Mouse (Mus musculus) G1E (cell line): ENCODE data around the gene Eif4b. TPM values are rescaled to one million over a fixed set of nuclear protein-coding genes. Genes with fewer than 3 reads are reported as not detected.

Source experiments
- ATAC-seq: 2 replicates; pipeline ENCODE4 v1.8.0; 2016; ENCODE audit warnings: mild to moderate bottlenecking; ENCODE audit not compliant: insufficient number of reproducible peaks, poor library complexity, low FRiP score, severe bottlenecking; ENCODE audit errors: extremely low read depth
- DNase-seq: peaks from one replicate; pipeline ENCODE4 v3.0.0; 2012; ENCODE audit warnings: low spot score
- H3K27me3 ChIP-seq: 2 replicates; pipeline ENCODE4 v1.6.1; 2012; ENCODE audit warnings: mild to moderate bottlenecking, low read length, inconsistent platforms; ENCODE audit not compliant: insufficient read depth
- H3K36me3 ChIP-seq: replicated peaks from 2 replicates; pipeline ENCODE3; 2012; ENCODE audit warnings: mild to moderate bottlenecking, inconsistent platforms
- H3K4me1 ChIP-seq: 2 replicates; pipeline ENCODE4 v1.6.1; 2012; ENCODE audit warnings: low read depth, low read length, inconsistent platforms, mixed read lengths; ENCODE audit not compliant: insufficient read depth
- H3K4me3 ChIP-seq: 2 replicates; pipeline ENCODE4 v1.5.1; 2012; ENCODE audit warnings: low read depth, mild to moderate bottlenecking, inconsistent platforms, low read length, moderate library complexity, mixed read lengths
- H3K9me3 ChIP-seq: replicated peaks from 2 replicates; pipeline ENCODE4 v1.6.1; 2012; ENCODE audit warnings: inconsistent platforms
- CTCF ChIP-seq: IDR thresholded peaks from 2 replicates; pipeline ENCODE4 v1.5.1; 2012; ENCODE audit warnings: low read depth, low read length, inconsistent platforms, mixed read lengths
- GATA1 ChIP-seq: IDR thresholded peaks from 2 replicates; pipeline ENCODE4 v1.6.1; 2012; ENCODE audit warnings: borderline replicate concordance, low read length, inconsistent platforms, mixed read lengths
- GATA2 ChIP-seq: IDR thresholded peaks from 2 replicates; pipeline ENCODE4 v1.6.1; 2012; ENCODE audit warnings: low read depth, low read length, inconsistent platforms, borderline replicate concordance
- POLR2AphosphoS5 ChIP-seq: IDR thresholded peaks from 2 replicates; pipeline ENCODE4 v1.6.1; 2012; ENCODE audit warnings: low read depth, low read length, inconsistent platforms; ENCODE audit not compliant: insufficient replicate concordance
- TAL1 ChIP-seq: conservative IDR thresholded peaks from 2 replicates; pipeline ENCODE4 v1.6.1; 2012; ENCODE audit warnings: low read depth, low read length, inconsistent platforms, mixed read lengths
- polyA plus RNA-seq: library from polyadenylated mRNA; stranded (reverse); fragments of >175 nt; gene quantifications from 2 replicates; pipeline ENCODE4 v1.2.3, GENCODE M21; 2012
- total RNA-seq, 2 experiments: library from RNA; stranded (forward) in 1 of 2; stranded (reverse) in 1 of 2; fragments of 200-1000 nt in 1 of 2; fragments of >200 nt in 1 of 2; fragmentation: Nextera tagmentation in 1 of 2; gene quantifications; 2 replicates each; pipeline ENCODE4 v1.2.3; 2014 to 2017

Gene Eif4b
- total and polyA plus RNA-seq, 3 experiments: 223 to 439 (median 435) TPM

DNA sequence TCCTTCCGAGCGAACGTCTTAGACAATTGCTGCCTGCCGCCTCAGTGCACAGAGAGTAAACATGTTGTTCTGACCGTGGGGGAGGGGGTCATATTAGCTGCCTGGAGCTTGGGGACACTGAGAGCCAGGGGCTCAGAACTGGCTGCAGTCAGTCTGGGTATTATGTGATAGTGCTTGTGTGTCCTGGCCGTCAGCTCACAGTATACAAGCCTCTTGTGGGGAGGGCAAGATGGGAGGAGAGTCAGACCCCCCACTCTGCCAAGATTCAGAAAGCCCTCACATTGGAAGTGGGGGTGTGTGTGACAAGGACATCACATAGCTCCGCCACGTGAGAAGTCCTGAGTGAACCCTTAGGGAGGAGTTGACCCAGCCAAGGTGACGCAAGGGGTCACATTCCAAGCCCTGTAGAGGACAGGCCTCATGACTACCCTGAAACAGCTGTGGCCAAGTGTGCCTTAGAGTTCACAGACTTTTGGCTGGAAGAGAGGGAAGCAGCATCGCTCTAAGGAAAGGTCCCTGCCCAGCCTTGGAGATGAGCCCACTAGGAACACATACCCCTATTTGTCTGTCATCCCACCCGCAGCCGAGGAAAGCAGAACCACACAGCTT is 30.5 kb downstream of the Eif4b start:
- no peak for DNase-seq
- Histone ChIP-seq H3K9me3 (no peaks in the 10 kb centered on the region), H3K36me3 (peaks cover 4% of the 10 kb centered on the region), H3K27me3 (peaks cover 64% of the 10 kb centered on the region), H3K4me3 (no peak overlapping the region), H3K4me1 (peaks cover 87% of the 10 kb centered on the region)
- no peak for ATAC-seq
- TF ChIP-seq CTCF (no peak), GATA1 (no peak), POLR2AphosphoS5 (no peak), TAL1 (no peak), GATA2 (no peak)

DNA sequence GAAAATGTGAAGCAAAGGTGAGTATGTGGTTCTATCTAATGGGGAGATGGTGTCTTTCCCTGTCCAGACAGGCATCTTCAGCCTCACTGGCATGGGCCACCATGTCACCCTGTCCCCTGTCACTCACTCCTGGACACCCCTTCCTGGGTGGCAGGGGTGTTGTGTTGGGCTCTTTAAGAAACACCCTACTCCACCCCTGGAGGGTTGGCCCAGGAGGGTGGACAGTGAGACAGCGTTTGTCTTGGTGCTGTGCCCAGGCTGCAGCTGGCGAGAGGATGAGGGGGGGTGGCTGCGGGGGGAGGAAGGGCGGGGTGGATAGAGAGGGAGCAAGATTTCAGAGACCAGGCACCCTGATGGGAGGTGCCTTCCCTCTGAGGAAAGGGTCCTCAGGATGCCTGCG is 31.8 kb downstream of the Eif4b start:
- DNase-seq: no peak
- Histone ChIP-seq H3K9me3 (no peaks in the 10 kb centered on the region), H3K27me3 (peaks cover 71% of the 10 kb centered on the region), H3K4me1 (peaks cover 84% of the 10 kb centered on the region), H3K36me3 (no peaks in the 10 kb centered on the region), H3K4me3 (no peak overlapping the region)
- no peak for ATAC-seq
- TF ChIP-seq GATA2 (no peak), CTCF (no peak), TAL1 (no peak), GATA1 (no peak), POLR2AphosphoS5 (no peak)

DNA sequence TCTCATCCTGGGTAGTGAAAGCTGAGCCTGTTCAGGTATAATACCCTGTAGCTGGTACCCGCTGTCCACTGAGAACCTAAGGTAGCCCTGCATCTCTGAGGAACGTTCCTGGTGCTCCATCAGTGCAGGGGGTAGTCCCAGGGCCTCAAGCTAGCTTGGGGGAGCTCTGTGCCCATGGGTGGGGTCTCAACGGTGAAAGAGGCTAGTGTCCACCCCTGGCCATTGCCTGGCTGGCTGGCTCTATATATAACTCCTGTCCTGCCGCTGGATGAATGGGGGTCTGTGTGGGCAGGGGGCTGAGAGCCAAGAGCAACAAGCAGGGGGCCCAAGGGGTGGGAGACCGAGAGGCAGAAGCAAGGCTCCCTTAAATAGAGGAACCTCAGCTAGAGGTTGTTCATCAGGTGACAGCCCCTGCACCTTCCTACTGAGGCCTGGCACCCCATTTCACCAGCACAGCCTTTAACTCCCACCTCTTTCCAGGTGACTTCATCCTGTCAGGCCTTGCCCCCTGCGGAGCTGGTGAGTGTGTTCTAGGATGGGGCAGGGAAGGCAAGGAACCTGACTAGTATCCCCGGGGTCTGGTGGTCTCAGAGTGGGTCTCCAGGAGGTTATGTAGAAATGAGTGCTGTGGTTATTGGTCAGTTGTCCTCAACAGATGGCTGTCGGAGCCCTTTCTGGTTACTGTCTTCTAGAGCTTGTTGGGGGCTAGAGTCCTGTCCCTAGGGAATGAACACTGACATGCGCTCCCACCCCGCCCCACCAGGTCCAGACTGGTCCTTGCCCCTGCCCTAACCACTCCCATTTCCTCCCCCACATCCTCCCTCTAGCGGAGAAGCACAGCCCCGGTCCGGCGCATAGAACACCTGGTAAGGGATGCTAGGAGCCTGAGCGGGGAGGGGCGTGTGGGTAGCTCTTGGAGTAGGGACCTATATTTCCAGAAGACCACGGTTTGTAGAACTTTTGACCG is 32.5 kb downstream of the Eif4b start:
- H3K36me3 ChIP-seq: no peaks in the 10 kb centered on the region
- H3K4me1 ChIP-seq: peaks cover 84% of the 10 kb centered on the region
- no peak for DNase-seq
- TF ChIP-seq GATA1 (no peak), TAL1 (no peak), CTCF (no peak), POLR2AphosphoS5 (no peak), GATA2 (no peak)
- ATAC-seq: no peak
- peaks cover 78% of the 10 kb centered on the region for H3K27me3 ChIP-seq
- no peak overlapping the region for H3K4me3 ChIP-seq
- H3K9me3 ChIP-seq: no peaks in the 10 kb centered on the region

DNA sequence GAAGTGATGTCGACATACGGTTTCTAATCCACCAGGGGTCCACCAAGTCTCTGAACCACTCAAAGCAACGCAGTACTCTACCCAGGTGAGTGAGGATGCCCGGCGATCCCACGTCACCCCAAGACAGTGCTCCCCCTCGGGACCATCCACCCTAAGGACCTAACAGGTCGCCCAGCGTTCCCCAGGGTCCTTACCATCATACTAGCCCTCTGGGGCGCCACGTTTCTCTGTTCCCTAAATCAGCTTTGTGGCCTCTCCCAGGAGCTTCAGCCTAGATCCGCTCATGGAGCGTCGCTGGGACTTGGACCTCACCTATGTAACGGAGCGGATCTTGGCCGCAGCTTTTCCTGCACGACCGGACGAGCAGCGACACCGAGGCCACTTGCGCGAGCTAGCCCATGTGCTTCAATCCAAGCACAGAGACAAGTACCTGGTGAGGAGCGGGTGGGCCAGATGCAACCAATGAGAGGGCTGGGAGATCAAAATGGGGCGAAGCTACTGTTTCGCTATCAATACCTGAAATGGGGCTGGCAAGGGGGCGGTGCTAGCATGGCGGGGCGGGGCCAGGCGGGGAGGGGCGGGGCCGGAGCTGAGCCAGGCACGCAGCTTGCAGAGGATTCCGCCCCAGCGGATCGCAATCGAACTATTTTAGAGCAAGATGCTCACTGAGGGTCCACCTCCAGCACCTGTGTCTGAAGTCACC is 33.3 kb downstream of the Eif4b start:
- no peaks in the 10 kb centered on the region for H3K36me3 ChIP-seq
- no peak for DNase-seq
- no peaks in the 10 kb centered on the region for H3K9me3 ChIP-seq
- peaks cover 79% of the 10 kb centered on the region for H3K27me3 ChIP-seq
- peaks cover 77% of the 10 kb centered on the region for H3K4me1 ChIP-seq
- no peak for ATAC-seq
- TF ChIP-seq GATA2 (no peak), GATA1 (no peak), TAL1 (no peak), CTCF (no peak)
- H3K4me3 ChIP-seq: no peak overlapping the region; the same call in 1 of the 2 replicates

DNA sequence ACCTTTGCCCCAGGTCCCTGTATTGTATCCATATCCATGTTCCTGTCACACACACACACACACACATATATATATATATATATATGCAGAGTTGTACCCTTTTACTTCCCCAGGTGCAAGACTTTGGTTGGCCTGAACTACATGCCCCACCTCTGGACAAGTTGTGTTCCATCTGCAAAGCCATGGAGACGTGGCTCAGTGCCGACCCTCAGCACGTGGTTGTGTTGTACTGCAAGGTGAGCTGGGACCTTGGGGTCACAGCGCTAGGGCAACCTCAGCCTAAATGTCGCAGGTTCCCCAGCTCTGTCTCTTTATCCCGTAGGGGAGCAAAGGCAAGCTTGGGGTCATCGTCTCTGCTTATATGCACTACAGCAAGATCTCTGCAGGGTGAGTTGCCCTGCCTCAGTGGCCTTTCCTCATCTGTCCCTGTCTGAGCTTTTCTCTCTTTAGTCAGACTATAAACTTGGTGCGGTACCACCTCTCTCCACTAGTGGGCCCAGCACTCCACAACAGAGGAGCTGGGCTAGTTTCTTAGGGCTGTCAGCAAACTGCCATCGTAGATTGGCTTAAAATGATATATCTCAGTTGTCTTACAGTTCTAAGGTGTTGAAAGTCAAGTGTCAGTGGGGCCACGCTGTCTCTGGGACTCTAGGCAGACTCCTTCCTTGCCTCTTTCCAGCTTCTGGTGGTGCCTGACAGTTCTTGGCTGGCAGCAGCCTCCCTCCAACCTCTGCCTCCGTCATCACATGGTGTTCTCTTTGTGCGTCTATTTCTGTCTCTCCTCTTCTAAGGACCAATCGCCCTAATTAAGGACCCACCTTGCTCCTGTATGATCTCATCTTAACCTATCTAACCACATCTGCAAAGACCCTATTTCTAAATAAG is 34.4 kb downstream of the Eif4b start:
- ATAC-seq (0 out of 2 replicates have a peak, but pooled peaks have one; percentile 24), DNase-seq (peak; percentile 66)
- H3K9me3 ChIP-seq: no peaks in the 10 kb centered on the region
- no peak overlapping the region for H3K4me3 ChIP-seq
- TF ChIP-seq POLR2AphosphoS5 (no peak), CTCF (peak; percentile 85), TAL1 (no peak), GATA1 (no peak)
- H3K36me3 ChIP-seq: no peaks in the 10 kb centered on the region
- peaks cover 79% of the 10 kb centered on the region for H3K27me3 ChIP-seq
- peaks cover 67% of the 10 kb centered on the region for H3K4me1 ChIP-seq
